Mouse (Mus musculus) limb, embryonic 11.5 days (tissue): ENCODE data around the gene Kras. TPM values are rescaled to one million over a fixed set of nuclear protein-coding genes. Genes with fewer than 3 reads are reported as not detected.

Source experiments
- ATAC-seq: fragments of 200-750 bp; cut with Nextera tagmentation; 2 replicates; pipeline ENCODE4 v1.8.0; 2017; ENCODE audit warnings: low read depth; ENCODE audit not compliant: insufficient number of reproducible peaks, low FRiP score, low TSS enrichment
- DNase-seq: peaks from one replicate; pipeline ENCODE4 v3.0.0-alpha.2; 2015; ENCODE audit warnings: low spot score
- H3K27ac ChIP-seq: fragments of 300-500 bp; sonication (generic); replicated peaks from 2 replicates; pipeline ENCODE4 v1.5.1; 2014; ENCODE audit warnings: low read depth, mild to moderate bottlenecking, low read length
- H3K27me3 ChIP-seq: fragments of 300-500 bp; sonication (generic); 2 replicates; pipeline ENCODE4 v1.6.1; 2014; ENCODE audit warnings: mild to moderate bottlenecking, low read length, mixed read lengths; ENCODE audit not compliant: control insufficient read depth, insufficient read depth
- H3K36me3 ChIP-seq: fragments of 300-500 bp; sonication (generic); 2 replicates; pipeline ENCODE4 v1.6.1; 2014; ENCODE audit warnings: mild to moderate bottlenecking, low read length, moderate library complexity, mixed read lengths; ENCODE audit not compliant: control insufficient read depth, insufficient read depth
- H3K4me1 ChIP-seq: fragments of 300-500 bp; sonication (generic); 2 replicates; pipeline ENCODE4 v1.6.1; 2014; ENCODE audit warnings: low read length, mixed read lengths; ENCODE audit not compliant: control insufficient read depth, insufficient read depth
- H3K4me2 ChIP-seq: fragments of 300-500 bp; sonication (generic); 2 replicates; pipeline ENCODE4 v1.6.1; 2014; ENCODE audit warnings: low read depth, mild to moderate bottlenecking, moderate library complexity; ENCODE audit not compliant: severe bottlenecking
- H3K4me3 ChIP-seq: fragments of 300-500 bp; sonication (generic); 2 replicates; pipeline ENCODE4 v1.5.1; 2014; ENCODE audit warnings: low read depth, low read length
- H3K9ac ChIP-seq: fragments of 300-500 bp; sonication (generic); 2 replicates; pipeline ENCODE4 v1.6.1; 2014; ENCODE audit warnings: mild to moderate bottlenecking, low read length
- H3K9me3 ChIP-seq: fragments of 300-500 bp; sonication (generic); 2 replicates; pipeline ENCODE4 v1.6.1; 2016; ENCODE audit warnings: low read length; ENCODE audit not compliant: control insufficient read depth
- WGBS: fragments of 180-500 bp; shearing (Covaris S2); extraction: QIAGEN DNeasy Blood & Tissue Kit; methylation state at CpG from one replicate; pipeline ENCODE4 v1.1.7; 2014; 5-methylcytosine and 5-hydroxymethylcytosine counted together
- polyA plus RNA-seq: library from polyadenylated mRNA; unstranded; fragments of >200 nt; fragmentation: Nextera tagmentation; extraction: Ambion mirVana; gene quantifications from 2 replicates; pipeline ENCODE4 v1.2.1, GENCODE M21; 2014

Kras gene
- polyA plus RNA-seq, 1 experiment from 2014 or later = 94.8 TPM

GRCm38 (mm10) chr6:145256701-145257073 lies 6.6 kb upstream of the Kras start:
- ATAC-seq = no peak

GRCm38 (mm10) chr6:145255952-145256700 lies 6.1 kb upstream of the Kras start:
- Histone ChIP-seq H3K36me3 (no peaks in the 10 kb centered on the region), H3K27me3 (no peaks in the 10 kb centered on the region), H3K9ac (no peak overlapping the region), H3K4me3 (no peak overlapping the region), H3K27ac (0 out of 2 replicates have a peak overlapping the region, but pooled peaks have one; percentile 30), H3K4me1 (peaks cover 3% of the 10 kb centered on the region; the same call in 1 of the 2 replicates), H3K4me2 (no peak overlapping the region), H3K9me3 (no peaks in the 10 kb centered on the region)
- no peak for ATAC-seq
- no peak for DNase-seq
- WGBS = 75% methylated on average over 13 of the region's 13 CpGs

More at GRCm38 (mm10) chr6:145256701-145257073, 6.6 kb upstream of the Kras start:
- H3K27ac ChIP-seq = no peak overlapping the region
- no peaks in the 10 kb centered on the region for H3K27me3 ChIP-seq
- H3K9me3 ChIP-seq = no peaks in the 10 kb centered on the region
- no peaks in the 10 kb centered on the region for H3K36me3 ChIP-seq
- no peak overlapping the region for H3K4me2 ChIP-seq
- WGBS = 25% methylated on average over 2 of the region's 2 CpGs
- DNase-seq = no peak
- H3K4me3 ChIP-seq = no peak overlapping the region
- H3K9ac ChIP-seq = no peak overlapping the region
- peaks cover 3% of the 10 kb centered on the region; the same call in 1 of the 2 replicates for H3K4me1 ChIP-seq

- no peaks in the 10 kb centered on the region for H3K9me3 ChIP-seq
- H3K36me3 ChIP-seq = no peaks in the 10 kb centered on the region
- DNase-seq (no peak), ATAC-seq (no peak)
- peak overlapping the region; percentile 53 for H3K4me2 ChIP-seq
- H3K9ac ChIP-seq = peak overlapping the region; percentile 94
- no peaks in the 10 kb centered on the region for H3K4me1 ChIP-seq
- peak overlapping the region; percentile 14; the same call in 1 of the 2 replicates for H3K27ac ChIP-seq
- WGBS = 12% methylated on average over 16 of the region's 16 CpGs
- no peaks in the 10 kb centered on the region for H3K27me3 ChIP-seq
- H3K4me3 ChIP-seq = peak overlapping the region; percentile 82
Measured at GRCm38 (mm10) chr6:145250820-145251219, 781 bp upstream of the Kras start.

- ATAC-seq (peak; percentile 23; the same call in 1 of the 2 replicates), DNase-seq (peak; percentile 72)
- peak overlapping the region; percentile 82 for H3K4me3 ChIP-seq
- peak overlapping the region; percentile 53 for H3K4me2 ChIP-seq
- 0% methylated on average over 67 of the region's 124 CpGs for WGBS
- no peaks in the 10 kb centered on the region for H3K9me3 ChIP-seq
- H3K36me3 ChIP-seq = no peaks in the 10 kb centered on the region
- no peaks in the 10 kb centered on the region for H3K4me1 ChIP-seq
- no peaks in the 10 kb centered on the region for H3K27me3 ChIP-seq
- peak overlapping the region; percentile 94 for H3K9ac ChIP-seq
- peak overlapping the region; percentile 75 for H3K27ac ChIP-seq
Measured at GRCm38 (mm10) chr6:145249291-145250184, 501 bp downstream of the Kras start.

GRCm38 (mm10) chr6:145247886-145248285 lies 2.2 kb downstream of the Kras start:
- H3K9ac ChIP-seq = no peak overlapping the region
- H3K27ac ChIP-seq = no peak overlapping the region
- H3K9me3 ChIP-seq = no peaks in the 10 kb centered on the region
- no peak for ATAC-seq
- no peaks in the 10 kb centered on the region for H3K36me3 ChIP-seq
- no peak for DNase-seq
- no peaks in the 10 kb centered on the region for H3K27me3 ChIP-seq
- no peaks in the 10 kb centered on the region for H3K4me1 ChIP-seq
- H3K4me2 ChIP-seq = no peak overlapping the region
- 64% methylated on average over 3 of the region's 3 CpGs for WGBS
- H3K4me3 ChIP-seq = no peak overlapping the region

GRCm38 (mm10) chr6:145246841-145247240 lies 3.2 kb downstream of the Kras start:
- no peak overlapping the region for H3K4me3 ChIP-seq
- no peak overlapping the region for H3K4me2 ChIP-seq
- H3K27ac ChIP-seq = no peak overlapping the region
- 91% methylated on average over 5 of the region's 5 CpGs for WGBS
- ATAC-seq (no peak), DNase-seq (no peak)
- H3K9ac ChIP-seq = no peak overlapping the region
- H3K4me1 ChIP-seq = no peaks in the 10 kb centered on the region
- H3K36me3 ChIP-seq = no peaks in the 10 kb centered on the region
- H3K9me3 ChIP-seq = no peaks in the 10 kb centered on the region
- no peaks in the 10 kb centered on the region for H3K27me3 ChIP-seq

GRCm38 (mm10) chr6:145242521-145242920 lies 7.5 kb downstream of the Kras start:
- ATAC-seq = no peak
- no peak for DNase-seq
- Histone ChIP-seq H3K27ac (no peak overlapping the region), H3K4me3 (no peak overlapping the region), H3K9ac (no peak overlapping the region), H3K4me2 (no peak overlapping the region), H3K36me3 (peaks cover 2% of the 10 kb centered on the region; the same call in 1 of the 2 replicates), H3K27me3 (no peaks in the 10 kb centered on the region), H3K9me3 (no peaks in the 10 kb centered on the region), H3K4me1 (no peaks in the 10 kb centered on the region)
- 74% methylated on average over 1 of the region's 1 CpGs for WGBS

- H3K27me3 ChIP-seq = no peaks in the 10 kb centered on the region
- no peak for ATAC-seq
- no peak overlapping the region for H3K4me2 ChIP-seq
- 89% methylated on average over 6 of the region's 6 CpGs for WGBS
- no peak overlapping the region for H3K9ac ChIP-seq
- DNase-seq = no peak
- no peak overlapping the region for H3K4me3 ChIP-seq
- no peaks in the 10 kb centered on the region for H3K4me1 ChIP-seq
- H3K36me3 ChIP-seq = peaks cover 2% of the 10 kb centered on the region; the same call in 1 of the 2 replicates
- no peaks in the 10 kb centered on the region for H3K9me3 ChIP-seq
- no peak overlapping the region for H3K27ac ChIP-seq
Measured at GRCm38 (mm10) chr6:145240285-145240684, 9.8 kb downstream of the Kras start.
